Mouse (Mus musculus): ENCODE measurements around the gene Srp72.

Gene Srp72

GRCm38 (mm10) chr5:76974554-76975285 lies at the start of gene Srp72:
Gene Srp72 (plus strand): TSS chr5:76974683.
- peak; percentile 91 for DNase-seq (ENCODE audit: low read depth, low spot score)

GRCm38 (mm10) chr5:76928124-76928832 lies 46.2 kb upstream of the Srp72 start:
- DNase-seq (ENCODE audit: low read depth, low spot score): no peak

- peak; percentile 93 for DNase-seq (ENCODE audit: low read depth, low spot score)
Observed at GRCm38 (mm10) chr5:76929180-76929877, 45.2 kb upstream of the Srp72 start.

- peak; percentile 36 for DNase-seq (ENCODE audit: low read depth, low spot score)
Observed at GRCm38 (mm10) chr5:76939717-76940116, 34.8 kb upstream of the Srp72 start.

GRCm38 (mm10) chr5:76941975-76942374 lies 32.5 kb upstream of the Srp72 start:
- no peak for DNase-seq (ENCODE audit: low read depth, low spot score)

GRCm38 (mm10) chr5:76942505-76942904 lies 32.0 kb upstream of the Srp72 start:
- DNase-seq (ENCODE audit: low read depth, low spot score): no peak

- no peak for DNase-seq (ENCODE audit: low read depth, low spot score)
Observed at GRCm38 (mm10) chr5:76944965-76945677, 29.4 kb upstream of the Srp72 start.

- no peak for DNase-seq (ENCODE audit: low read depth, low spot score)
Observed at GRCm38 (mm10) chr5:76945678-76946033, 28.8 kb upstream of the Srp72 start.

GRCm38 (mm10) chr5:76947142-76947541 lies 27.3 kb upstream of the Srp72 start:
- DNase-seq (ENCODE audit: low read depth, low spot score): no peak

GRCm38 (mm10) chr5:76947758-76948157 lies 26.7 kb upstream of the Srp72 start:
- DNase-seq (ENCODE audit: low read depth, low spot score): peak; percentile 40

- DNase-seq (ENCODE audit: low read depth, low spot score): no peak
Observed at GRCm38 (mm10) chr5:76950343-76951105, 24.0 kb upstream of the Srp72 start.

- peak; percentile 99 for DNase-seq (ENCODE audit: low read depth, low spot score)
Observed at GRCm38 (mm10) chr5:76951106-76952027, 23.1 kb upstream of the Srp72 start, which contains the start of the genes Paics and Ppat. Gene Paics (plus strand): TSS chr5:76951307. Gene Ppat (minus strand): TSS chr5:76951578.

GRCm38 (mm10) chr5:76952112-76953040 lies 22.1 kb upstream of the Srp72 start:
- DNase-seq (ENCODE audit: low read depth, low spot score): peak; percentile 68

- DNase-seq (ENCODE audit: low read depth, low spot score): no peak
Observed at GRCm38 (mm10) chr5:76953794-76954193, 20.7 kb upstream of the Srp72 start.

- no peak for DNase-seq (ENCODE audit: low read depth, low spot score)
Observed at GRCm38 (mm10) chr5:76954271-76954900, 20.1 kb upstream of the Srp72 start.

- DNase-seq (ENCODE audit: low read depth, low spot score): no peak
Observed at GRCm38 (mm10) chr5:76955474-76955873, 19.0 kb upstream of the Srp72 start.

- DNase-seq (ENCODE audit: low read depth, low spot score): peak; percentile 82
Observed at GRCm38 (mm10) chr5:76957954-76958353, 16.5 kb upstream of the Srp72 start.

GRCm38 (mm10) chr5:76959587-76959986 lies 14.9 kb upstream of the Srp72 start:
- peak; percentile 61 for DNase-seq (ENCODE audit: low read depth, low spot score)

Measured in ZHBTc4 (cell line).